Mouse (Mus musculus) cerebellum, adult 2 months (tissue): ENCODE data around the gene Trp53i13.

ENCODE experiments used
- CTCF ChIP-seq: fragments of 200-500 bp; IDR thresholded peaks from 2 replicates; pipeline ENCODE4 v1.5.1; 2011; ENCODE audit warnings: low read depth, mild to moderate bottlenecking, control low read depth, low read length, moderate library complexity, borderline replicate concordance; ENCODE audit not compliant: insufficient read depth
- POLR2A ChIP-seq: fragments of 200-500 bp; IDR thresholded peaks from 2 replicates; pipeline ENCODE4 v1.6.1; 2011; ENCODE audit warnings: low read length, control low read depth, borderline replicate concordance; ENCODE audit not compliant: insufficient read depth

GRCm38 (mm10) chr11:77466544-77466943 is 49.2 kb downstream of the Trp53i13 start:
- TF ChIP-seq CTCF (no peak), POLR2A (no peak)
